Mouse (Mus musculus) ES-E14 (cell line): ENCODE results near the gene Grifin.

Experiments
- MAFK ChIP-seq: IDR thresholded peaks from 2 replicates; pipeline ENCODE4 v1.6.1; 2014; ENCODE audit warnings: mild to moderate bottlenecking, low read depth, low read length, inconsistent platforms; ENCODE audit not compliant: insufficient read depth
- ZC3H11A ChIP-seq: IDR thresholded peaks from 2 replicates; pipeline ENCODE4 v1.6.1; 2012; ENCODE audit warnings: low read depth, mild to moderate bottlenecking, inconsistent platforms, low read length, borderline replicate concordance

GRCm38 (mm10) chr5:140571201-140571600 lies 6.3 kb upstream of the Grifin start:
- TF ChIP-seq ZC3H11A, result no peak
- no peak for TF ChIP-seq MAFK
